Mouse (Mus musculus) brain, embryonic 14.5 days (tissue): ENCODE data around the gene Bok.

Source experiments
- CTCF ChIP-seq: fragments of 200-500 bp; IDR thresholded peaks from 2 replicates; pipeline ENCODE4 v1.5.1; 2012; ENCODE audit warnings: inconsistent platforms, mild to moderate bottlenecking, moderate library complexity, borderline replicate concordance; ENCODE audit not compliant: insufficient read depth, insufficient read length; ENCODE audit errors: extremely low read depth
- POLR2A ChIP-seq: fragments of 200-500 bp; IDR thresholded peaks from 2 replicates; pipeline ENCODE4 v1.6.1; 2012; ENCODE audit warnings: mild to moderate bottlenecking, inconsistent platforms, borderline replicate concordance; ENCODE audit not compliant: poor library complexity, insufficient read depth, insufficient read length, severe bottlenecking; ENCODE audit errors: extremely low read depth

DNA sequence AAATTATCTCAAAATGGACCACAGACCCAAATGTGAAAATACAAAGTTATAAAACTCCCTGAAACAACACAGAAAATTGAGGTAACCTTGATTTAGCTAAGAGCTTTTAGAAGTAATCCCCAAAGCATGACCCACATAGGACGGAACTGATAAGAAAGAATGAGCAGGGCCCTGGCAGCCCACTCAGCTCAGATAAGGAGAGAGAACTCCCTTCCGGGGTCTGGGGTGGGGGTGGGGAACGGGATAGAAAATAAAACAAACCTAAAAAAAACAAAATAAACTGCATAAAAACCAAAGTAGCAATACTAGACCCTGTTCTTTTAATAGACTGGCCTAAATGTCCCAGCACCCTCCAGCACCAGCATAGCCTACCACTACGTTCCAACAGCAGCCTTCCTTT, 56.5 kb downstream of the Bok start:
- TF ChIP-seq CTCF: no peak
- TF ChIP-seq POLR2A: no peak
